In the genomic region with DNA sequence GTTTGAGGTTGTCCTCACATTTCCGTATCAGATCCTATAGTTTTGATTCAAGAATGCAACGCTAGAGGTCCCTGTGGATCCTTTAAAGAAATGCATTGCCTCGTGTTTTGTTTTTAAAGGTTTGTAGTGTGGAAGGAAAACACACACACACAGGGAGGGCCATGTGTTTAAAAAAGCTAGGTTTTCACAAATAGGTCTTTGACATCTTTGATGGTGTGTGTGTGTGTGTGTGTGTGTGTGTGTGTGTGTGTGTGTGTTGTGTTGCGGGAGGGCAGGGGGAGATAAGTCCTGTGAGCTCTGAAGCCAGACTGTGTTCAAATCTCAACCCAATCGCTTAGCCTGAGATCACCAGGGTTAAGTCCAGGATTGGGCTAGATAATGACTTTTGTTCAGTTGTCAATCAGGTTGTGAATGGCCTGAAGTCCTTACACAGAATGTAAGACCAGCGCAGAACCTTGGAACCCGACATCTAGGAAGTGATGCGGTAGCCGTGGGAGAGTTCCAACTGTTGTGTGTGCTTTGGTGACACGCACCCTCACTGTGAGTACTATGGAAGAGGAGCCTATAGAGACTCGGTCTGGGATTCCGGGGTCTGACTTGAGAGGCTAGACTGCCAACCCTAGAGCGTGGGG, we compare ENCODE assay signal across 8 mouse cellular contexts. TPM values are rescaled to one million over a fixed set of nuclear protein-coding genes. Genes with fewer than 3 reads are reported as not detected.
DNase-seq lines count a peak whose midpoint lies in the region; ATAC-seq and TF ChIP-seq lines count a peak whose summit lies in the region.

No protein-coding gene starts in this region.

- whole genome bisulfite sequencing in forebrain, embryonic 14.5 days: 2% methylated on average over 13 of the region's 13 CpGs
- WGBS in limb, embryonic 13.5 days: 7% methylated on average over 13 of the region's 13 CpGs

- H3K4me2 ChIP-seq in forebrain, embryonic 14.5 days (ENCODE audit: low read length): peak overlapping the region; percentile 56
- peak overlapping the region; percentile 69 for H3K4me2 ChIP-seq in limb, embryonic 13.5 days (replicated peaks)

- H3K9ac ChIP-seq in forebrain, embryonic 14.5 days (ENCODE audit: low read length): peak overlapping the region; percentile 46
- H3K9ac ChIP-seq in limb, embryonic 13.5 days: no peak overlapping the region

- DNase-seq in left cerebral cortex, adult 2 months (ENCODE audit: extremely low spot score in 1 of 2, low spot score in 2 of 2): no peak
- DNase-seq in left cerebral cortex, adult 11 months (ENCODE audit: low spot score): no peak
- peak; percentile 56 for DNase-seq in T-cell, adult 2 months (ENCODE audit: low spot score)
- peak; percentile 86 for DNase-seq in forebrain, embryonic 14.5 days (ENCODE audit: low spot score)
- DNase-seq in neural tube, embryonic 10.5 days (ENCODE audit: extremely low spot score, low spot score): peak; percentile 60
- DNase-seq in frontal cortex, postnatal 10 days (ENCODE audit: low spot score in 2 of 2): no peak
- no peak for DNase-seq in spleen, adult 12 weeks (ENCODE audit: low spot score)

- ATAC-seq in forebrain, embryonic 14.5 days: peak; percentile 66
- 0 out of 2 replicates have a peak, but pooled peaks have one; percentile 17 for ATAC-seq in limb, embryonic 13.5 days (ENCODE audit: low FRiP score, low read depth)

- H3K27me3 ChIP-seq in forebrain, embryonic 14.5 days (replicated peaks; ENCODE audit: control insufficient read depth, insufficient read depth, low read length): 0 out of 2 replicates have a peak, but pooled peaks cover 3% of the 10 kb centered on the region
- H3K27me3 ChIP-seq in limb, embryonic 13.5 days: peaks cover 25% of the 10 kb centered on the region; the same call in 1 of the 2 replicates

- no peaks in the 10 kb centered on the region for H3K9me3 ChIP-seq in forebrain, embryonic 14.5 days (replicated peaks; ENCODE audit: control insufficient read depth, low read length)
- no peaks in the 10 kb centered on the region for H3K9me3 ChIP-seq in limb, embryonic 13.5 days

- TF ChIP-seq CTCF in left cerebral cortex, adult 2 months (IDR thresholded peaks at IDR 0.05): peak; percentile 56

- peaks cover 3% of the 10 kb centered on the region; the same call in 1 of the 2 replicates for H3K4me1 ChIP-seq in forebrain, embryonic 14.5 days (ENCODE audit: control insufficient read depth, insufficient read depth, low read length)
- H3K4me1 ChIP-seq in limb, embryonic 13.5 days: peaks cover 12% of the 10 kb centered on the region; the same call in 1 of the 2 replicates

- no peak overlapping the region for H3K27ac ChIP-seq in left cerebral cortex, adult 2 months
- H3K27ac ChIP-seq in forebrain, embryonic 14.5 days (ENCODE audit: low read depth, low read length): no peak overlapping the region
- no peak overlapping the region for H3K27ac ChIP-seq in limb, embryonic 13.5 days

- H3K36me3 ChIP-seq in forebrain, embryonic 14.5 days (ENCODE audit: control insufficient read depth, insufficient read depth, low read length): no peaks in the 10 kb centered on the region
- H3K36me3 ChIP-seq in limb, embryonic 13.5 days: no peaks in the 10 kb centered on the region

- intact Hi-C loops in left cerebral cortex, adult 2 months (cut with DNase I): loop anchor here (2.0 kb wide), 4 partner anchors 73 to 375 kb away; a partner anchor contains a TSS

- H3K4me3 ChIP-seq in left cerebral cortex, adult 2 months: no peak overlapping the region; the same call in 1 of the 2 replicates
- H3K4me3 ChIP-seq in forebrain, embryonic 14.5 days (ENCODE audit: low read depth, low read length): peak overlapping the region; percentile 31
- peak overlapping the region; percentile 38 for H3K4me3 ChIP-seq in limb, embryonic 13.5 days

RNA-seq across cellular contexts. Expression of a gene that starts 8.4 kb away (rescaled TPM):
- not detected for total RNA-seq in left cerebral cortex, adult 2 months (2021)
- polyA plus RNA-seq in forebrain, embryonic 14.5 days (2014; fragmentation: Nextera tagmentation; extraction: Ambion mirVana): 0.97 and 1.6 TPM in 2 replicates
- 0.48 and 0.69 TPM in 2 replicates for polyA plus RNA-seq in limb, embryonic 13.5 days (2015; fragmentation: Nextera tagmentation; extraction: Ambion mirVana)

RNA-seq across cellular contexts. Expression of a gene that starts 16.5 kb away (rescaled TPM):
- total RNA-seq in left cerebral cortex, adult 2 months (2021): 10 to 100 TPM; 24.8 to 29.0 TPM
- 26.0 and 28.8 TPM in 2 replicates for polyA plus RNA-seq in forebrain, embryonic 14.5 days (2014; fragmentation: Nextera tagmentation; extraction: Ambion mirVana)
- polyA plus RNA-seq in limb, embryonic 13.5 days (2015; fragmentation: Nextera tagmentation; extraction: Ambion mirVana): 49.3 and 55.7 TPM in 2 replicates

Comparison
In these comparisons a context has a peak if more than half of its experiments do, and no peak if none do; other contexts are left out.
1. DNase-seq: peak in T-cell, adult 2 months (single experiment), forebrain, embryonic 14.5 days (single experiment) and neural tube, embryonic 10.5 days (single experiment); none in left cerebral cortex, adult 2 months (0 of 2), left cerebral cortex, adult 11 months (single experiment), frontal cortex, postnatal 10 days (0 of 2) and spleen, adult 12 weeks (single experiment).